Mouse (Mus musculus) hindbrain, embryonic 10.5 days (tissue): ENCODE data around the gene Ap1g1. TPM values are rescaled to one million over a fixed set of nuclear protein-coding genes. Genes with fewer than 3 reads are reported as not detected.

ENCODE experiments used
- DNase-seq: peaks from one replicate; pipeline ENCODE4 v3.0.0-alpha.2; 2017; ENCODE audit warnings: low spot score
- H3K27ac ChIP-seq: fragments of 300-500 bp; sonication (generic); 2 replicates; pipeline ENCODE4 v1.5.1; 2016; ENCODE audit warnings: mild to moderate bottlenecking, moderate library complexity
- H3K27me3 ChIP-seq: fragments of 300-500 bp; sonication (generic); 2 replicates; pipeline ENCODE4 v1.6.1; 2016; ENCODE audit warnings: mild to moderate bottlenecking; ENCODE audit not compliant: poor library complexity, insufficient read depth, severe bottlenecking
- H3K36me3 ChIP-seq: fragments of 300-500 bp; sonication (generic); 2 replicates; pipeline ENCODE4 v1.6.1; 2016; ENCODE audit warnings: mild to moderate bottlenecking, moderate library complexity
- H3K4me1 ChIP-seq: fragments of 300-500 bp; sonication (generic); replicated peaks from 2 replicates; pipeline ENCODE4 v1.6.1; 2016; ENCODE audit warnings: mild to moderate bottlenecking
- H3K4me3 ChIP-seq: fragments of 300-500 bp; sonication (generic); 2 replicates; pipeline ENCODE4 v1.5.1; 2016; ENCODE audit warnings: mild to moderate bottlenecking, moderate library complexity
- H3K9me3 ChIP-seq: fragments of 300-500 bp; sonication (generic); 2 replicates; pipeline ENCODE4 v1.6.1; 2016; ENCODE audit warnings: mild to moderate bottlenecking, moderate library complexity
- WGBS: fragments of 180-500 bp; shearing (Covaris S2); methylation state at CpG from one replicate; pipeline ENCODE4 v1.1.7; 2016; 5-methylcytosine and 5-hydroxymethylcytosine counted together
- polyA plus RNA-seq: library from polyadenylated mRNA; unstranded; fragments of >200 nt; fragmentation: Nextera tagmentation; extraction: Ambion mirVana; gene quantifications from 2 replicates; pipeline ENCODE4 v1.2.1, GENCODE M21; 2016

Gene Ap1g1
- polyA plus RNA-seq, 1 experiment from 2014 or later, result 45.3 TPM

- no peak for DNase-seq
- no peak overlapping the region for H3K27ac ChIP-seq
- WGBS, result 77% methylated on average over 4 of the region's 4 CpGs
- H3K27me3 ChIP-seq, result no peaks in the 10 kb centered on the region
- no peaks in the 10 kb centered on the region for H3K9me3 ChIP-seq
- 0 out of 2 replicates have a peak, but pooled peaks cover 3% of the 10 kb centered on the region for H3K4me1 ChIP-seq
- peaks cover 19% of the 10 kb centered on the region for H3K36me3 ChIP-seq
- no peak overlapping the region for H3K4me3 ChIP-seq
Measured at GRCm38 (mm10) chr8:109799245-109799644, 20.9 kb downstream of the Ap1g1 start.

- 93% methylated on average over 2 of the region's 2 CpGs for WGBS
- no peak for DNase-seq
- H3K9me3 ChIP-seq, result no peaks in the 10 kb centered on the region
Measured at GRCm38 (mm10) chr8:109800325-109800724, 22.0 kb downstream of the Ap1g1 start.

GRCm38 (mm10) chr8:109803211-109803610, 24.9 kb downstream of the Ap1g1 start:
- Histone ChIP-seq H3K4me3 (no peak overlapping the region), H3K9me3 (no peaks in the 10 kb centered on the region), H3K36me3 (peaks cover 45% of the 10 kb centered on the region), H3K27ac (no peak overlapping the region), H3K4me1 (0 out of 2 replicates have a peak, but pooled peaks cover 3% of the 10 kb centered on the region), H3K27me3 (no peaks in the 10 kb centered on the region)
- DNase-seq, result no peak
- 95% methylated on average over 3 of the region's 3 CpGs for WGBS

More at GRCm38 (mm10) chr8:109800325-109800724, 22.0 kb downstream of the Ap1g1 start:
- H3K4me1 ChIP-seq, result 0 out of 2 replicates have a peak, but pooled peaks cover 3% of the 10 kb centered on the region
- H3K27ac ChIP-seq, result no peak overlapping the region
- peaks cover 29% of the 10 kb centered on the region for H3K36me3 ChIP-seq
- no peak overlapping the region for H3K4me3 ChIP-seq
- H3K27me3 ChIP-seq, result no peaks in the 10 kb centered on the region

GRCm38 (mm10) chr8:109803801-109804200, 25.4 kb downstream of the Ap1g1 start:
- H3K36me3 ChIP-seq, result peaks cover 49% of the 10 kb centered on the region
- H3K9me3 ChIP-seq, result no peaks in the 10 kb centered on the region
- no peak overlapping the region for H3K4me3 ChIP-seq
- no peak for DNase-seq
- WGBS, result 97% methylated on average over 3 of the region's 3 CpGs
- H3K27me3 ChIP-seq, result no peaks in the 10 kb centered on the region
- 0 out of 2 replicates have a peak, but pooled peaks cover 3% of the 10 kb centered on the region for H3K4me1 ChIP-seq
- no peak overlapping the region for H3K27ac ChIP-seq

- H3K4me3 ChIP-seq, result no peak overlapping the region
- H3K27me3 ChIP-seq, result no peaks in the 10 kb centered on the region
- no peak overlapping the region for H3K27ac ChIP-seq
- no peaks in the 10 kb centered on the region for H3K9me3 ChIP-seq
- peaks cover 56% of the 10 kb centered on the region for H3K36me3 ChIP-seq
- 88% methylated on average over 3 of the region's 3 CpGs for WGBS
- no peak for DNase-seq
- H3K4me1 ChIP-seq, result no peaks in the 10 kb centered on the region
Measured at GRCm38 (mm10) chr8:109806522-109806921, 28.2 kb downstream of the Ap1g1 start.

- no peak for DNase-seq
- WGBS, result 85% methylated on average over 7 of the region's 7 CpGs
- no peaks in the 10 kb centered on the region for H3K4me1 ChIP-seq
- H3K36me3 ChIP-seq, result peaks cover 53% of the 10 kb centered on the region
- no peaks in the 10 kb centered on the region for H3K9me3 ChIP-seq
- H3K27me3 ChIP-seq, result no peaks in the 10 kb centered on the region
- no peak overlapping the region for H3K4me3 ChIP-seq
- no peak overlapping the region for H3K27ac ChIP-seq
Measured at GRCm38 (mm10) chr8:109807401-109808119, 29.2 kb downstream of the Ap1g1 start.

- no peak overlapping the region for H3K4me3 ChIP-seq
- H3K4me1 ChIP-seq, result no peaks in the 10 kb centered on the region
- H3K27ac ChIP-seq, result no peak overlapping the region
- no peaks in the 10 kb centered on the region for H3K9me3 ChIP-seq
- H3K36me3 ChIP-seq, result peaks cover 48% of the 10 kb centered on the region
- DNase-seq, result no peak
- no peaks in the 10 kb centered on the region for H3K27me3 ChIP-seq
Measured at GRCm38 (mm10) chr8:109808120-109808447, 29.7 kb downstream of the Ap1g1 start.

GRCm38 (mm10) chr8:109810434-109810833, 32.1 kb downstream of the Ap1g1 start:
- H3K27ac ChIP-seq, result no peak overlapping the region
- DNase-seq, result no peak
- H3K4me1 ChIP-seq, result no peaks in the 10 kb centered on the region
- no peaks in the 10 kb centered on the region for H3K9me3 ChIP-seq
- 81% methylated on average over 3 of the region's 3 CpGs for WGBS
- H3K36me3 ChIP-seq, result peaks cover 34% of the 10 kb centered on the region
- no peaks in the 10 kb centered on the region for H3K27me3 ChIP-seq
- H3K4me3 ChIP-seq, result no peak overlapping the region

- no peak overlapping the region for H3K4me3 ChIP-seq
- no peak overlapping the region for H3K27ac ChIP-seq
- no peaks in the 10 kb centered on the region for H3K9me3 ChIP-seq
- 92% methylated on average over 2 of the region's 2 CpGs for WGBS
- no peaks in the 10 kb centered on the region for H3K27me3 ChIP-seq
- H3K4me1 ChIP-seq, result no peaks in the 10 kb centered on the region
- no peak for DNase-seq
- H3K36me3 ChIP-seq, result peaks cover 13% of the 10 kb centered on the region
Measured at GRCm38 (mm10) chr8:109815268-109815667, 36.9 kb downstream of the Ap1g1 start.

GRCm38 (mm10) chr8:109817933-109818332, 39.6 kb downstream of the Ap1g1 start:
- WGBS, result 67% methylated on average over 1 of the region's 1 CpGs

GRCm38 (mm10) chr8:109823561-109823960, 45.2 kb downstream of the Ap1g1 start:
- no peaks in the 10 kb centered on the region for H3K4me1 ChIP-seq
- H3K4me3 ChIP-seq, result no peak overlapping the region
- WGBS, result 95% methylated on average over 2 of the region's 2 CpGs
- H3K36me3 ChIP-seq, result peaks cover 23% of the 10 kb centered on the region
- H3K27me3 ChIP-seq, result no peaks in the 10 kb centered on the region
- no peaks in the 10 kb centered on the region for H3K9me3 ChIP-seq
- H3K27ac ChIP-seq, result no peak overlapping the region
- no peak for DNase-seq

More at GRCm38 (mm10) chr8:109817933-109818332, 39.6 kb downstream of the Ap1g1 start:
- no peaks in the 10 kb centered on the region for H3K4me1 ChIP-seq
- H3K4me3 ChIP-seq, result no peak overlapping the region
- peaks cover 10% of the 10 kb centered on the region; the same call in 1 of the 2 replicates for H3K36me3 ChIP-seq
- no peak for DNase-seq
- no peaks in the 10 kb centered on the region for H3K9me3 ChIP-seq
- no peaks in the 10 kb centered on the region for H3K27me3 ChIP-seq
- no peak overlapping the region for H3K27ac ChIP-seq

- WGBS, result 96% methylated on average over 2 of the region's 2 CpGs
- Histone ChIP-seq H3K4me1 (no peaks in the 10 kb centered on the region), H3K27me3 (no peaks in the 10 kb centered on the region), H3K9me3 (no peaks in the 10 kb centered on the region), H3K36me3 (peaks cover 81% of the 10 kb centered on the region), H3K27ac (no peak overlapping the region), H3K4me3 (no peak overlapping the region)
- no peak for DNase-seq
Measured at GRCm38 (mm10) chr8:109839822-109840221, 61.5 kb downstream of the Ap1g1 start.

- Histone ChIP-seq H3K4me3 (no peak overlapping the region), H3K9me3 (no peaks in the 10 kb centered on the region), H3K27me3 (no peaks in the 10 kb centered on the region), H3K4me1 (no peaks in the 10 kb centered on the region), H3K27ac (no peak overlapping the region), H3K36me3 (peaks cover 87% of the 10 kb centered on the region)
- DNase-seq, result no peak
- WGBS, result 95% methylated on average over 1 of the region's 1 CpGs
Measured at GRCm38 (mm10) chr8:109842468-109842867, 64.1 kb downstream of the Ap1g1 start.
